Mouse (Mus musculus) forebrain, embryonic 12.5 days (tissue): Measurements from ENCODE around the gene Cryab. TPM values are rescaled to one million over a fixed set of nuclear protein-coding genes. Genes with fewer than 3 reads are reported as not detected.

ENCODE experiments used
- ATAC-seq: fragments of 200-750 bp; cut with Nextera tagmentation; 2 replicates; pipeline ENCODE4 v1.8.0; 2017; ENCODE audit warnings: moderate TSS enrichment; ENCODE audit not compliant: low FRiP score
- H3K27ac ChIP-seq: fragments of 300-500 bp; sonication (generic); 2 replicates; pipeline ENCODE4 v1.5.1; 2016; ENCODE audit warnings: mild to moderate bottlenecking
- H3K27me3 ChIP-seq: fragments of 300-500 bp; sonication (generic); 2 replicates; pipeline ENCODE4 v1.6.1; 2016; ENCODE audit warnings: mild to moderate bottlenecking
- H3K36me3 ChIP-seq: fragments of 300-500 bp; sonication (generic); replicated peaks from 2 replicates; pipeline ENCODE4 v1.6.1; 2016; ENCODE audit warnings: mild to moderate bottlenecking
- H3K4me1 ChIP-seq: fragments of 300-500 bp; sonication (generic); 2 replicates; pipeline ENCODE4 v1.6.1; 2016
- H3K4me2 ChIP-seq: fragments of 300-500 bp; sonication (generic); 2 replicates; pipeline ENCODE4 v1.6.1; 2016; ENCODE audit warnings: mild to moderate bottlenecking, moderate library complexity
- H3K4me3 ChIP-seq: fragments of 300-500 bp; sonication (generic); replicated peaks from 2 replicates; pipeline ENCODE4 v1.5.1; 2016; ENCODE audit warnings: mild to moderate bottlenecking
- H3K9ac ChIP-seq: fragments of 300-500 bp; sonication (generic); 2 replicates; pipeline ENCODE4 v1.6.1; 2016; ENCODE audit warnings: mild to moderate bottlenecking
- H3K9me3 ChIP-seq: fragments of 300-500 bp; sonication (generic); 2 replicates; pipeline ENCODE4 v1.6.1; 2016
- WGBS: fragments of 180-500 bp; shearing (Covaris S2); methylation state at CpG from one replicate; pipeline ENCODE4 v1.1.7; 2016; 5-methylcytosine and 5-hydroxymethylcytosine counted together
- polyA plus RNA-seq: library from polyadenylated mRNA; unstranded; fragments of >200 nt; fragmentation: Nextera tagmentation; extraction: Ambion mirVana; gene quantifications from 2 replicates; pipeline ENCODE4 v1.2.1, GENCODE M21; 2016

Cryab gene
- polyA plus RNA-seq: 3.9 and 6.5 TPM in 2 replicates

DNA sequence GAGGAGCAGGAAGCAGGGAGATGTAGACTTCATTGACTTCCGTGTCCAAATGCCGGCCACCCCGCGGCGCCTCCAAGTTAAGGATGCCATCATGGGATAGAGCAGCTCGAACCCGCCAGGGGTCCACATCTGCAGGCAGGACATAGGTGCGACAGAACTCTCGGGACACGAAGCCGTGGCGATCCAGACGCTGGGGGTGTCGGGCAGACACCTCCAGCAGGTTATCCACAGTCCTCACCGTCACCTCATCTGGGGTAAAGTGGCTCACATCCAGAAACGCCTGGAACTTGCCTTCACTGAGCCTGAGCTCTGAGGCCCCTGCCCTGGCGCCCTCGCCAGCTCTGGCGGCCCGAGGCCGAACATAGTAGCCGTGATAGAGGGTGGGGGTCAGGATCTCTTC lies at the start of gene Cryab:
Cryab (plus strand) TSS at position 3 of the 400 bp plus-strand sequence.
- Histone ChIP-seq H3K9ac (no peak within 1 kb of the TSS), H3K4me3 (no peak within 1 kb of the TSS), H3K27ac (no peak within 1 kb of the TSS), H3K36me3 (no peaks in the 10 kb centered on the region), H3K27me3 (peaks cover 20% of the 10 kb centered on the region), H3K9me3 (no peaks in the 10 kb centered on the region), H3K4me2 (no peak within 1 kb of the TSS), H3K4me1 (peaks cover 2% of the 10 kb centered on the region)
- WGBS: 74% methylated on average over 22 of the region's 22 CpGs
- no peak for ATAC-seq

DNA sequence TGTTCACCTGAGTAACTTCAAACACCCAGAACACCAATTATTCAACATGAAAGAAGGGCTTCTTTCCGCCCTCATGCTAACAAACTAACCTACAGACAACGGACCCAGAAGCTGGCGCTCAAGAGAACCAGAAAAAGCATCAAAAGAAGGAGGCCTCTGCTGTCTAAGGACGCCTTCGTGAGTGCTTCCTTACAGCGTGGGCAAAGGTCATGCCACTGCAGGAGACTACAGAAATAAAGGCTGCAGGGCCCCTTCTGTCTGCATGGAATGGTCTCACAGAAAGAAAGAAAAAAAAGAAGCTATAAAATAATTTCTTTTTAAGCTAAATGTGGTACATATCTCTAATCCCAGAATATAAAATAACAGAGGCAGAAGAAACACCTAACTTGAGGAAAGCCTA lies 46.2 kb upstream of the Cryab start:
- H3K27me3 ChIP-seq: peaks cover 18% of the 10 kb centered on the region
- 46% methylated on average over 6 of the region's 6 CpGs for WGBS
- peaks cover 9% of the 10 kb centered on the region; the same call in 1 of the 2 replicates for H3K36me3 ChIP-seq
- no peak overlapping the region for H3K4me2 ChIP-seq
- no peak overlapping the region for H3K4me3 ChIP-seq
- H3K9ac ChIP-seq: no peak overlapping the region
- no peaks in the 10 kb centered on the region for H3K9me3 ChIP-seq
- H3K27ac ChIP-seq: no peak overlapping the region
- H3K4me1 ChIP-seq: peaks cover 3% of the 10 kb centered on the region; the same call in 1 of the 2 replicates
- ATAC-seq: no peak

DNA sequence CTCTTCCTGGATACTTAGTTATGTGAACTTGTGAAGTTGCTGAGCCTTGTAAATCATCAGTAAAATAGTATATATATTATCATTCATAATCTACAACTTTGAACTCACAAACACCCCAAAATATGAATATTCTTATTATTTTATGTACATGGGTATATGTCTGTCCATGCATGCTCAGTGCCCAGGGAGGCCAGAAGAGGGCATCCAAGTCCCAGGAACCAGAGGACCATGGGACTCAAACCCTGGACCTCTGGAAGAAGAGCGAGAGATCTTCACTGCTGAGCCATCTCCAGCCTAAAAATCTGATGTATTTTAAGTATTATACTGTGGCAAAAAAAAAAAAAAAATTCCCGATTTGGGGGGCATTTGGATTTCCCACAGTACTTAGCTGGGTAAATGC lies 42.0 kb upstream of the Cryab start:
- no peak for ATAC-seq
- WGBS: 28% methylated on average over 2 of the region's 2 CpGs
- H3K27me3 ChIP-seq: no peaks in the 10 kb centered on the region
- no peak overlapping the region for H3K4me2 ChIP-seq
- H3K9ac ChIP-seq: no peak overlapping the region
- peaks cover 3% of the 10 kb centered on the region; the same call in 1 of the 2 replicates for H3K4me1 ChIP-seq
- no peak overlapping the region for H3K27ac ChIP-seq
- H3K4me3 ChIP-seq: no peak overlapping the region
- no peaks in the 10 kb centered on the region for H3K9me3 ChIP-seq
- H3K36me3 ChIP-seq: 0 out of 2 replicates have a peak, but pooled peaks cover 6% of the 10 kb centered on the region

DNA sequence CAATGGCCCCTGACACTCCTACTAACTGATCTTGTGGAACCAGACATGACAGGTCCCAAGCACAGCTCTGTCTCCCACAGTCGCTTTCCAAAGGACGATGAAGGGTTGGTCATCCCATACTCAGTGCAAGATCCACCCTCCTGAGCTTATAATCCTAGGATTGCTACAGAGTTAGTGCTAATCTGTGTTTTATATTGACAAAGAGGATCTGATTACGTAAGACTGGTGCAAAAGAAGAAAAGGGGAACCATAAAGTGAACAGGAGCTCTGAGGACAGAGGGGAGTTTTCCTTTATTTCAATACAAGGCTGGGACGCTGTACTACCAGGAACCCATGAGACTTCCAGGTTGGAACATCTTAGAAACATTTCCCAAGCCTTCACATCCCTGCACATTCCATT lies 39.8 kb upstream of the Cryab start:
- whole genome bisulfite sequencing: 88% methylated on average over 4 of the region's 4 CpGs
- no peaks in the 10 kb centered on the region for H3K9me3 ChIP-seq
- no peak for ATAC-seq

DNA sequence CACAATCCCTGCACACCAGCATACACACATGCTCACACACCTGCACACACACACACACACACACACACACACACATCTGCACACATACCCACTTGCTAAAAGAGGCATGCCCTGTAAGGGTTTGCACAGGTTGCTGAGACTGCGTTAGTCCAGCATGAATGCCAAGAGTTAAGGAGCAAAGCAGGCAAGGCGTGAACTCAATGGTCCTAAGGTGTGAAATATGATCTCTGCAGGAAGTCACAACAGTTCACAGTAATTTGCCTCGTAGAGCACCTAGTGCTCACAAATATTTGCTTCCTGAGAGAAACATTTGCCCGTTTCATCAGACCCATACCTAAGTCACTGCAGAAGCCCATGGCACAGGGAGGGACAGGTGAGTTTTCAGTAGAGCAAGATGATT lies 36.9 kb upstream of the Cryab start:
- no peak overlapping the region for H3K4me3 ChIP-seq
- no peak overlapping the region for H3K9ac ChIP-seq
- no peaks in the 10 kb centered on the region for H3K27me3 ChIP-seq
- no peak overlapping the region for H3K4me2 ChIP-seq
- no peak overlapping the region for H3K27ac ChIP-seq
- WGBS: 61% methylated on average over 4 of the region's 4 CpGs
- H3K36me3 ChIP-seq: 0 out of 2 replicates have a peak, but pooled peaks cover 6% of the 10 kb centered on the region
- H3K4me1 ChIP-seq: no peaks in the 10 kb centered on the region
- no peaks in the 10 kb centered on the region for H3K9me3 ChIP-seq
- ATAC-seq: no peak

More for the DNA sequence above, 39.8 kb upstream of the Cryab start:
- H3K9ac ChIP-seq: no peak overlapping the region
- no peaks in the 10 kb centered on the region for H3K27me3 ChIP-seq
- H3K27ac ChIP-seq: no peak overlapping the region
- no peaks in the 10 kb centered on the region for H3K4me1 ChIP-seq
- no peak overlapping the region for H3K4me3 ChIP-seq
- no peak overlapping the region for H3K4me2 ChIP-seq
- 0 out of 2 replicates have a peak, but pooled peaks cover 6% of the 10 kb centered on the region for H3K36me3 ChIP-seq

DNA sequence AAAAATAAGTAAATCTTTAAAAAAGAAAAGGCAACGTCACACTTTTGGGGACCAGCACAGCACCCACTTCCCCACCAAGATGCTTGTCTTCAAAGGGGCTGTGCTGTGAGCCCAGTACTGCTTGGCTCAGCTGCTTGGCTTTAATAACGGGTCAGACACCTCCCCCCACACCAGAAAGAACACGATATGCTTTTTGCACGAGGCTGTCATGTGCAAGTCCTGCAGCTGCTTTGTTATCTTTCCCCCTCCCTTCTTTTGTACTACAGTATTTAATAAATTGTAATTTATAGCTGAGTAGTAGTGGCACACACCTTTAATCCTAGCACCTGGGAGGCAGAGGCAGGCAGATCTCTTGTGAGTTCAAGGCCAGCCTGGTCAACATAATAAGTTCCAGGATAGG lies 32.2 kb upstream of the Cryab start:
- ATAC-seq: no peak
- H3K27me3 ChIP-seq: no peaks in the 10 kb centered on the region
- H3K4me1 ChIP-seq: peaks cover 20% of the 10 kb centered on the region
- H3K9ac ChIP-seq: no peak overlapping the region
- H3K27ac ChIP-seq: no peak overlapping the region
- no peak overlapping the region for H3K4me3 ChIP-seq
- no peaks in the 10 kb centered on the region for H3K9me3 ChIP-seq
- 81% methylated on average over 4 of the region's 4 CpGs for WGBS
- H3K36me3 ChIP-seq: no peaks in the 10 kb centered on the region
- no peak overlapping the region for H3K4me2 ChIP-seq

DNA sequence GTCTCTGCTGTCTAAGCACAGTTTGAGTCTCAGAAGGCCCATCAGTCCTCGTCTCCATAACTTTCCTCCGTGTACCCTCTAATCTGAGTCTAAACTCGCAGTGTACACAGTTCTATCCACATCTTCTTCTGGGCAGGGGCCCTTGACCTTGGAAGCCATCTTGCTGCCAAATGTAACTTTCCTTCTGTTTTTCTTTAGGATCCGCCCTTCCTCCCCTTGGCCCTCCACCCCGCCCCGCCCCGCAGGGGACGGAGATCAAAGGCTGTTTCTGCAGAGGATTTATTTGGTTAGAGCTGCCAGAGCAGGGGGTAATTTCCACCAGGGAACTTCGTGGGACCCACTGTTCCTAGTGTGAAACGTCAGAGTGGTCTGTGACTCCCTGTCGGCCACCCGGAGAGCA lies 30.1 kb upstream of the Cryab start:
- no peak overlapping the region for H3K4me3 ChIP-seq
- H3K9me3 ChIP-seq: no peaks in the 10 kb centered on the region
- H3K9ac ChIP-seq: no peak overlapping the region
- peaks cover 36% of the 10 kb centered on the region for H3K4me1 ChIP-seq
- no peak overlapping the region for H3K27ac ChIP-seq
- H3K4me2 ChIP-seq: no peak overlapping the region
- H3K27me3 ChIP-seq: no peaks in the 10 kb centered on the region
- WGBS: 53% methylated on average over 12 of the region's 12 CpGs
- ATAC-seq: no peak
- no peaks in the 10 kb centered on the region for H3K36me3 ChIP-seq

DNA sequence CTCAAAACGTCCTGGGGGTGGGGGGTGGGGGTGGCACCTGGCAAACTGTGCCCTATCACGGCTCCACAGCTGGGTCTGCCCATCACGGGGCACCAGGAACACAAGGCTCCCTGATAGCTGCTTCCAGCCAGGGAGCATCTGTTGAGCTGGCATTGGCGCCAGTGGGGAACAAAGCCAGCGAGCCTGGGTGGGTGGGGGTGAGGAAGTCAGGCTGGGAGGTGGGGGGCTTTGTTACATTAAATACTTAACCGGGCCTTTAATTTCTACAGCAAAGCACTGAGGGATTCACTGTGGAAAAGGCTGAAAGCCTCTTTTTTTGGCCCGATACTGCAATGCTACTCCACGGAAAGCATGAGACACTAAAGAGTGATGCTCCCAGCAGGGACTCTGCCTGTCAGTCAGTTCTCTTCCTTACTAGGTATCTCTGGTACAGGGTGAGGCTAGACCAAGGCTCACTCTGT lies 28.6 kb upstream of the Cryab start:
- no peaks in the 10 kb centered on the region for H3K9me3 ChIP-seq
- ATAC-seq: no peak
- H3K27me3 ChIP-seq: no peaks in the 10 kb centered on the region
- no peaks in the 10 kb centered on the region for H3K36me3 ChIP-seq
- H3K4me2 ChIP-seq: peak overlapping the region; percentile 8; the same call in 1 of the 2 replicates
- H3K27ac ChIP-seq: peak overlapping the region; percentile 56; the same call in 1 of the 2 replicates
- H3K9ac ChIP-seq: no peak overlapping the region
- H3K4me3 ChIP-seq: no peak overlapping the region
- WGBS: 58% methylated on average over 8 of the region's 8 CpGs
- H3K4me1 ChIP-seq: peaks cover 50% of the 10 kb centered on the region

DNA sequence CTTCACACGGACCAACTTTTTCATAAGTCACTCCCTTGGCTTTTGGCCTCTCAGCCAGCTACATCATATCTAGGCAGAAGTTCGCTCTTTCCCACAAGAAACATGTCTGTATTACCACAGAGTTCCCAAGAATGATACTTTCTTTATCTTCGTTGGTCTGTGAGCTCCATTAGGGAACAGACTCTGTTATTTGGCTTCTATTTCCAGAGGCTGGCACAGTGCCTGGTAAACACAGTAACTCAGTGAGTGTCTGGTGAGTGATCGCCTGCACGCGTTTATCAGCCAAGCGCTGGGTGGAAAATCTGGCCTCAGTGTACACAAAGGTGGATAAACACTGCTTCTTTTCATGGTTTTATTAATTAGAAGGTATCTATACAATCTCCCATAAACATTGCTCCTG lies 27.7 kb upstream of the Cryab start:
- Histone ChIP-seq H3K4me1 (peaks cover 56% of the 10 kb centered on the region), H3K4me3 (no peak overlapping the region), H3K4me2 (peak overlapping the region; percentile 8; the same call in 1 of the 2 replicates), H3K27me3 (no peaks in the 10 kb centered on the region), H3K9ac (no peak overlapping the region), H3K27ac (peak overlapping the region; percentile 46; the same call in 1 of the 2 replicates), H3K36me3 (no peaks in the 10 kb centered on the region), H3K9me3 (no peaks in the 10 kb centered on the region)
- 70% methylated on average over 7 of the region's 7 CpGs for WGBS
- no peak for ATAC-seq

DNA sequence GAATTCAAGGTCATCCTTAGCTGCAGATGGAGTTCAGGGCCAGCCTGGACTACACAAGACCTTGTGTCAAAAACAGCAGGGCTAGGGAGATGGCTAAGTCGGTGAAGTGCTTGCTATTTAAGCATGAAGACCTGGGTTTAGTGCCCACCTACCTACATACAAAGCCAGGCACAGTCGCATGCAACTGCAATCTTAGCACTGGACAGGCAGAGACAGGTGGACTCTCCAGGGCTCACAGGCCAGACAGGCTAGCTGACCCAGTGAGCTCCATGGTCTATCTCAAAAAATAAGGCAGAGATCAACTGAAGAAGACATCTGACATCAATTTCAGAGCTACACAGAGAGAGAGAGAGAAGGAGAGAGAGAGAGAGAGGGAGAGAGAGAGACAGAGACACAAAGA lies 27.0 kb upstream of the Cryab start:
- Histone ChIP-seq H3K4me2 (0 out of 2 replicates have a peak overlapping the region, but pooled peaks have one; percentile 13), H3K9ac (no peak overlapping the region), H3K36me3 (no peaks in the 10 kb centered on the region), H3K9me3 (no peaks in the 10 kb centered on the region), H3K4me1 (peaks cover 58% of the 10 kb centered on the region), H3K27ac (peak overlapping the region; percentile 61; the same call in 1 of the 2 replicates), H3K27me3 (no peaks in the 10 kb centered on the region; the same call in 1 of the 2 replicates), H3K4me3 (no peak overlapping the region)
- WGBS: 93% methylated on average over 2 of the region's 2 CpGs
- ATAC-seq: no peak

DNA sequence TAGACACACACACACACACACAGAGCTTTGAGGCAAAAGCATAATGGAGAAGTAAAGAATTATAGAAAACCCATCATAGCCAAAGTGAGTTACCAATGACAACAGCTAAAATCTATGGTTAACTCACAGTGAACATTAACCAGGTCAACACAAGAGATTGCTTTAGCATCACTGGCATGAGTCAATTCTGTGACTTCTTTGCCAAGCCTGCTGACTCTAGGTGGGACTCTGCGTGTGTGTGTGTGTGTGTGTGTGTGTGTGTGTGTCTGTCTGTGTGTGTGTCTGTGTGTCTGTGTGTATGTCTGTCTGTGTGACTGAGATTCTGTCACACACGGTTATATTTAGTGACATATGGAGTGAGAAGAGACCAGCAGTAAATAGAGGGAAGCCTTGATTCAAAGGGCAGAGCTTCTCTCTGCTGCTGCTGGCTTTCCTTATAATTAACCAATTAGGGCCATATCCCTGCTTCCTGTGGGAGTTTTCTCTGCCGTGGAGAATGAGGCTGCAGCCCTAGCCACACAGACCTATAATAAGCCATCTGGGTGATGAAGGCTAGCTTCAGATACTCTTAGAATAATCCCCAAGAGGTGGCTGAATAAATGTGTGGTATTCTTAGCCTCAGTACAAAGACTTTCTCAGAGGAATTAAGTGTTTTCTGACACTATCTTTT lies 26.3 kb upstream of the Cryab start:
- H3K4me1 ChIP-seq: peaks cover 58% of the 10 kb centered on the region
- no peak; the same call in 1 of the 2 replicates for ATAC-seq
- no peaks in the 10 kb centered on the region for H3K9me3 ChIP-seq
- H3K27ac ChIP-seq: peak overlapping the region; percentile 61
- H3K4me3 ChIP-seq: no peak overlapping the region
- H3K9ac ChIP-seq: no peak overlapping the region
- H3K36me3 ChIP-seq: no peaks in the 10 kb centered on the region
- WGBS: 36% methylated on average over 3 of the region's 3 CpGs
- H3K4me2 ChIP-seq: peak overlapping the region; percentile 13; the same call in 1 of the 2 replicates
- peaks cover 4% of the 10 kb centered on the region; the same call in 1 of the 2 replicates for H3K27me3 ChIP-seq

DNA sequence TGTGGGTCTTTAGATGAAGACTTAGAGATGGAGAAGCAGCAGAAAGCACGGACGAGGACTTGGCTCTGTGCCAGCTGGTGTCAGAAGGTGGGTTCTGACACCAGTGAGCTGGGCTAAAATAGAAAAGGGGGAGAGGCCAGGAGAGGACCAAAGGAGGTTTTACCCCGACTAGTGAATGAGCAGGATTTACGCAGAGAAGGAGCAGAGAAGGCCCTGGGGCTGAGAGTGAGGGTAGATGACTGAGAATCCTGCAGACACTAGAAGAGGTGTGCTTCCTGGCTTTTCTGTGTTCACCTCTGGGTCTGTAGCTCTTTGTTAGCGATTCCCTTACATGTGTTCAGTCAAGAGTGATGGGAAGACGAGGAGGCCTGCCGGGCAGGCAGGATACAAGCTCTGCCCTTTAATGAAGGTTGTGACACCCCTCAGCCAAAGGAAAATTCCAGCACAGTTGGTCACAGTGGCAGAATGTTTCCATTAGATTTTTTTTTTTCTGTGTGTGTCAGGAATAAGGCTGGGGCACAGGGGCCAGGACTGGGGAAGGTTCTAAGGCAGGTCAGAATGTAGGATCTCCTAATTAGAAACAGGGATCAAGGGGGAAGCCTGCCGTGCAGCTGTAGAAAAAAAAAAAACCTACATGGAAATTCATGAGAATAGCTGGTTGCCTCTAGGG lies 25.1 kb upstream of the Cryab start:
- Histone ChIP-seq H3K4me1 (peaks cover 56% of the 10 kb centered on the region), H3K27ac (peak overlapping the region; percentile 61), H3K9ac (no peak overlapping the region), H3K4me2 (peak overlapping the region; percentile 81), H3K36me3 (no peaks in the 10 kb centered on the region), H3K4me3 (peak overlapping the region; percentile 4; the same call in 1 of the 2 replicates), H3K9me3 (no peaks in the 10 kb centered on the region), H3K27me3 (peaks cover 5% of the 10 kb centered on the region; the same call in 1 of the 2 replicates)
- ATAC-seq: no peak
- WGBS: 30% methylated on average over 8 of the region's 8 CpGs
